Mouse (Mus musculus) hindlimb bud, embryonic 11.5 days (tissue): ENCODE measurements around the gene Aoc2.
A peak's percentile ranks its signal among the peaks of the same experiment; 100 is the strongest.
"Not testable (repeated sequence)": the region's sequence is repeated elsewhere in the genome, so short reads cannot be mapped to it uniquely, and the experiment has no call there.

Source experiments
- DNase-seq: peaks from one replicate; pipeline ENCODE4 v3.0.0-alpha.2; 2012; ENCODE audit warnings: low read depth, low spot score; ENCODE audit errors: extremely low spot score

Gene Aoc2

GRCm38 (mm10) chr11:101315082-101315650 is 9.7 kb upstream of the Aoc2 start:
- DNase-seq: no peak

- peak; percentile 82 for DNase-seq
Measured at GRCm38 (mm10) chr11:101315665-101316500, 9.0 kb upstream of the Aoc2 start, which contains the start of gene Psme3. Gene Psme3, plus strand, starts transcription at chr11:101316213.

GRCm38 (mm10) chr11:101316501-101316917 is 8.4 kb upstream of the Aoc2 start:
- DNase-seq: no peak

- no peak for DNase-seq
Measured at GRCm38 (mm10) chr11:101323609-101324008, 1.3 kb upstream of the Aoc2 start.

GRCm38 (mm10) chr11:101325201-101325600 is 338 bp downstream of the Aoc2 start:
- DNase-seq: not testable (repeated sequence)

GRCm38 (mm10) chr11:101326147-101326546 is 1.3 kb downstream of the Aoc2 start:
- no peak for DNase-seq

- DNase-seq: no peak
Measured at GRCm38 (mm10) chr11:101327311-101327710, 2.4 kb downstream of the Aoc2 start.

- DNase-seq: no peak
Measured at GRCm38 (mm10) chr11:101328941-101329635, 4.2 kb downstream of the Aoc2 start.

- DNase-seq: no peak
Measured at GRCm38 (mm10) chr11:101330371-101330924, 5.6 kb downstream of the Aoc2 start, which contains the start of gene Aoc3. Gene Aoc3, plus strand, starts transcription at chr11:101330605.

GRCm38 (mm10) chr11:101330961-101331360 is 6.1 kb downstream of the Aoc2 start:
- not testable (repeated sequence) for DNase-seq

- no peak for DNase-seq
Measured at GRCm38 (mm10) chr11:101332537-101332936, 7.7 kb downstream of the Aoc2 start.

- DNase-seq: no peak
Measured at GRCm38 (mm10) chr11:101334023-101334422, 9.2 kb downstream of the Aoc2 start.

- DNase-seq: no peak
Measured at GRCm38 (mm10) chr11:101334516-101334915, 9.7 kb downstream of the Aoc2 start.

- no peak for DNase-seq
Measured at GRCm38 (mm10) chr11:101335685-101336084, 10.8 kb downstream of the Aoc2 start.

- no peak for DNase-seq
Measured at GRCm38 (mm10) chr11:101338123-101338760, 13.4 kb downstream of the Aoc2 start.

GRCm38 (mm10) chr11:101347083-101347775 is 22.4 kb downstream of the Aoc2 start:
- no peak for DNase-seq

- no peak for DNase-seq
Measured at GRCm38 (mm10) chr11:101348774-101349173, 23.9 kb downstream of the Aoc2 start.

- no peak for DNase-seq
Measured at GRCm38 (mm10) chr11:101349216-101349615, 24.4 kb downstream of the Aoc2 start.

GRCm38 (mm10) chr11:101351100-101351720 is 26.3 kb downstream of the Aoc2 start:
- DNase-seq: no peak

- no peak for DNase-seq
Measured at GRCm38 (mm10) chr11:101351721-101352111, 26.9 kb downstream of the Aoc2 start.
